Mouse (Mus musculus) heart, postnatal 14 days (tissue): ENCODE data around the gene Minar1. TPM values are rescaled to one million over a fixed set of nuclear protein-coding genes. Genes with fewer than 3 reads are reported as not detected.

Experiments used
- DNase-seq, 2 experiments: peaks; one replicate each; pipeline ENCODE4 v3.0.0; 2021 to 2022
- intact Hi-C: fragments of 180-260 bp; cut with DNase I; formaldehyde crosslinking; loops from one replicate; pipeline ENCODE4 v1.15.1; 2025
- long read RNA-seq, 2 experiments: library from polyadenylated mRNA; stranded (forward); transcript quantifications; one replicate each; pipeline ENCODE4 v2.0.0; 2021
- total RNA-seq, 2 experiments: library from RNA; stranded (reverse); gene quantifications; 2 replicates each; pipeline ENCODE4 v1.2.3; 2021

Minar1 gene
- total RNA-seq, result under 1 TPM in 1 of 2 experiments, not detected in 1; 0.14 TPM
- long read RNA-seq, experiment 1, result 0 reads
- long read RNA-seq, experiment 2, result 0 reads

DNA sequence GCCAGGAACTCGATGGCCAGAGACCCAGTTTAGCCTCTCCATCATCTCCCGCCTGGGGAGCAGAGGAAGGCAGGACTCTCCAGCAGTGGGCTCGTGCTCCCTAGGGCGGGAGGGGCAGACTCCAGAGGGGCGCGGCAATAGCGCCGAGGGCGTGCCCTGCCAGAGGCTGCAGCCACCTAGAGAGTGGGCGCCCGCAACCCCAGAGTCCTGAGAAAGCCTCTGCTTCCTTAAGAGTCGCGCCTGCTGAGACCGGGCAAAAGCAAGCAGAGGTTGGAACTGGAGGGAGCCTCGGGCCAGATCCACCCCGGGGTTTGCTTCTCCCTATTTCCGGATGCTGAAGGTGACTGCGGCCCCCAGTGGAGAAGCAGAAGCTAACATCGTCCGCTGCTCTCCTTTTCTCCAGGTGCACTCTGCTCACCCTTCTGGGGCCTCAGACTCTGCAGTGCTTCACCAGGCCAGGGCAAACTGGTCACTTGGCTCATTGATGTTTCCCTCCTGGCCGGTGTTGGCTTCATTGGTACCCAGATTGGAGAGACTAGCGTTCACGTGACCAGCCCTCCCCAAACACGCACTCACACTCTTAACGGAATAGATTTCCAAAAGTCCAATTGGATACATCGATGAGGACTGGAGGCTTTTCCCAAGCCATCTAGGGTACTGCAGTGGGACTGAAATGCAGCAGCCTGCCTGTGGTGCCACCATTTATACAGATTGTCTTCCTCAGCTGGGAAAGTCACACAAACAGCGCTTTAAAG is at the start of gene Minar1:
Minar1 (minus strand) TSS at position 120 of the 755 bp plus-strand sequence.
- intact Hi-C loops, result no loop called here
- DNase-seq, result peak in 1 of 2 experiments; percentile 3

DNA sequence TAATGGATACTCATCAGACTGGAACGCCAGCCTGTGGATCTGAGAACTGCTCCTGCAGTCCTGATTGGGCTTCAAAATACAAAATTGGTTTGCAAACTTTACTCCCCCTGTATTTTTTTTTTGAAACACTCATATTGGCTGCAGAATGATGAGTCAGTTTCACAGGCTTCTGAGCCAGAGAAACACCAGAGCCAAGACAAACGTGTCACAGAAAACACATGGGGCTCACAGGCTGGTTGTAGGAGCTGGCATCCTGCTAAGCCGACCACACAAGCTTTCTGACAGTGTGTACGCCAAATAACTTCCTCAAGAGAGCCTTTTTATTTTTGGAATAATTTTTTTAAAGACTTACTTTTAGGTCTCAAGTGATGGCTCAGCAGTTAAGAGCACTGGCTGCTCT is 47.0 kb upstream of the Minar1 start:
- intact Hi-C loops, result loop anchor here (5.0 to 10.0 kb wide), 2 partner anchors 208 to 445 kb away; no protein-coding TSS in a partner anchor

GRCm38 (mm10) chr9:89667306-89667942 is 44.5 kb upstream of the Minar1 start:
- intact Hi-C loops, result no loop called here

More for the DNA sequence above, 47.0 kb upstream of the Minar1 start:
- DNase-seq, result no peak

DNA sequence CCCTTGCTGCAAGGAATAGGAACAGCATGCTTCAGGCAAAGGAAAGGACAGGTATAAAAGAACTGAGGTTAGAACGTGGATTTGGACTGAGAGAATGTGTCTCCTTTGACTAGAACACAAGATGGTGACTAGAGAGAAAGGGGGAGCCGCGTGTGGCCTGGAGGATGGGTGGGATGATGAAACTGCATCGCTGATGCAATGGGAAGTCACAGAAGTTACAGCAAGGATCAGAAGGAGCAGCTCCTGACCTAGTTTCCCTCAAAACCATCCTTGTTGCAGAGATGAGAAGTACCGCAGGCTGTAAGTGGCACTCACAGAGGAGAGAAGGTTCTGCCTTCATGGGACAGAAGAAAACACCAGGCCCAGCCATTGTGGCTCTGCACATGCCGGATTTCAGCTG is 28.0 kb upstream of the Minar1 start:
- DNase-seq, result no peak
- intact Hi-C loops, result no loop called here

More at GRCm38 (mm10) chr9:89667306-89667942, 44.5 kb upstream of the Minar1 start:
- no peak for DNase-seq

DNA sequence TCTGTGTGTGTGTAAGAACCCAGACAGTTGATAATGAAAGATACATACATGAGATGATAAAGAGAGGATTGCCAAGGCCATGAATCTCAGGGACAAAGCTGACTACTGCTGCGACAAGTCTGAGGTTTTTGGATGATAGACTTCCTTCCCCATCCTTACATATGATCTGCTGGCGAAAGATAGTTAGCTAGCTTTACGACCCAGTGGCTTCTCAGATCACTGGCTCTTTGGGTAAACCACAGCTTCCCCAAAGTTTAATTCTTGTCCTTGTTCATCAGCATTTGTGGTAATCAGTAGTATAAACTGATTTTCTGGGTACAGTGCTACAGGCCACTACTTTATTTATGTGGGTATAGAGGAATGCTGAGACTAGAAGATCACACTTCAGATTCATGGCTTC is 14.5 kb upstream of the Minar1 start:
- intact Hi-C loops, result no loop called here
- DNase-seq, result no peak

DNA sequence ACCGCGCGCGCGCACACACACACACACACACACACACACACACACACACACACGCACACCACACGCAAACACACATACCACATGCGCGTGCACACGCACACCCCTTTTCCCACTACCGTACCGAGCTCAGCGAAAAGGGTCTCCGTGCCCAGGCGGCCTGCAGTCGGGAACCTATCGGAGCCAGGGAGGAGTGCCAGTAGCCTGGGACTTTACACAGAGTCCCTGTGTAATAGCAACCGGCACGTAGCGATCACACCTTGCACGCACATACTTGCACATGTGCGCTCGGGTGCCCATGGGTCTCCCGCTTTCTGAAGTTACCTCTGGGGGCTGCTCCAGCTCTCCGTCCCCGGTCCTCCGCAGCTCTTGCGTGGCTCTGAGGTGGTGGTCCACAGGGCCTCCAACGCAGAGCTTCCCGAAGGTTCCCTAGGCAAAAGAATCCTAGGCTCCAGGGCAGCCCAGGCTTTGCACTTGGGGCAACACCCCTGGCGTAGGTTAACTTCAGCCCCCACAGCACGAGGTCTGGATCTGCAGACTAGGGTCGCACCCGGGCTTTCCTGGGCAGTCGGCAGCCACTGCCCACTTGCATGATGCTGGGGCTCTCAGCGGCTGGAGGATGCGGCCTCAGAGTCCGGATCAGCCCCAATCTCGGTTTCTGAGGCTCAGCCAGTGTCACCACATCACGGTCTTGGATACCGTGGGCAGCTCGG is 474 bp downstream of the Minar1 start:
- no peak for DNase-seq
- intact Hi-C loops, result no loop called here

- intact Hi-C loops, result no loop called here
- no peak for DNase-seq
Observed at GRCm38 (mm10) chr9:89621750-89622149, 1.2 kb downstream of the Minar1 start.

DNA sequence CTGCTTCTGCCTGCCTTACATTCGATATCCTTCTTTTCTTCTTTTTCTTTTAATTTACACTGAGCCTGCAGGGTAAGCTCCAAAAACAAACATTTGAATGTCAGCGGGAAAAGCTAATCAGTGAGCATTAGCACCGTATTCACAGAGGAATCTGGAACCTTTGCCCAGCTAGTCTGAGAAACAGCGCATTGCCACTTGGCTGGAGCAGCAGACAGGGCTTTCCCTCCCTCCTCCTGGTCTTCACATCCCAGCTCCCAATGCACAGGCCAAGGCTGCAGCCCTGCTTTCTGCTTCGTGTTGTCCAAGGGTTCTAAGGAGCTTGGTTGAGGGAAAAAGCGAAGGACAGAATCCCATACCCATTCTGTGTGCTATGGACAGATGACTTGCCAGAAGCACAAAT is 2.6 kb downstream of the Minar1 start:
- DNase-seq, result peak in 1 of 2 experiments; percentile 1
- intact Hi-C loops, result no loop called here

GRCm38 (mm10) chr9:89616946-89617345 is 6.0 kb downstream of the Minar1 start:
- intact Hi-C loops, result no loop called here
- no peak for DNase-seq

GRCm38 (mm10) chr9:89610592-89610991 is 12.3 kb downstream of the Minar1 start:
- DNase-seq, result no peak
- intact Hi-C loops, result no loop called here

GRCm38 (mm10) chr9:89607321-89607720 is 15.6 kb downstream of the Minar1 start:
- no peak for DNase-seq
- intact Hi-C loops, result no loop called here

GRCm38 (mm10) chr9:89606256-89606655 is 16.7 kb downstream of the Minar1 start:
- no peak for DNase-seq
- intact Hi-C loops, result no loop called here

DNA sequence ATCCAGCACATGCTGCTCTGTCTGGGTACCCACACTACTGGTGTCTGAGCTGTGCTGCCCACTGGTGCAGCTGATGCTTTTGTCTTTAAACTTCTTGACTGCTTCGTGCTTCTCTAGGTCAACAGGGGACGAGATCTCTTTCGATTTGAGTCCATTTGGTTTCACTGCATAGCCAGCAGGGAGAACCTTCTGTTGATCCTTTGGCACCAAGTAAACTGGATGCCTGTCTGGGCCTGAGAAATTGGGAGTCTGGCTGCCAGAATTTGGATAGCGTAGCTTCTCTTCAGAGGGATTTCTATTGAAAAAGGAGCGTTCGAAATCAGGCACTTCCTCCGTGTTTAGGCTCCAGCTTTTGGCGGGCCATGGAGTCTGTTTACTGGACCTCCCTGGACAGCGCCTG is 21.0 kb downstream of the Minar1 start:
- intact Hi-C loops, result no loop called here
- no peak for DNase-seq

- intact Hi-C loops, result no loop called here
- DNase-seq, result no peak
Observed at GRCm38 (mm10) chr9:89600677-89601076, 22.2 kb downstream of the Minar1 start.

DNA sequence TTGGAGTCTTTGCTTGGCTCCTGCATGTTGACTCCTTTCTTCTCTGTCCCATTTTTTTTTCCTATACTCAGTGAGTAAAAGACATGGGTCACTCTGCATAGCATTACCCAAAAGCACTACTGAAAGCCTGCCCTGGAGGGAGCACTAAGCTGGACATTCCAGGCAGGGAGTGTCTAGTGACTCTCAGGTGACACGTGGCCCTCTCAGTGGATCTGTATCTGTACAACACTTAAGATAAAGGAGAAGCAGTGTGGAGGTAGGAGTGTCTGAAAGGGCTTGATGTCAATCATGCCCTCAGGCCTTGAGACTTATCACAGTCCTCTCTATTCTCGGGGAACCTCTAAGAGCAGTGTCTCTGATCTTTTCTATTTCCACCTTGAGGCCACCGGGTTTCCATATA is 25.9 kb downstream of the Minar1 start:
- intact Hi-C loops, result no loop called here
- no peak for DNase-seq

- intact Hi-C loops, result no loop called here
- DNase-seq, result no peak
Observed at GRCm38 (mm10) chr9:89596392-89596791, 26.5 kb downstream of the Minar1 start.

GRCm38 (mm10) chr9:89592391-89592790 is 30.5 kb downstream of the Minar1 start:
- intact Hi-C loops, result no loop called here
- no peak for DNase-seq

DNA sequence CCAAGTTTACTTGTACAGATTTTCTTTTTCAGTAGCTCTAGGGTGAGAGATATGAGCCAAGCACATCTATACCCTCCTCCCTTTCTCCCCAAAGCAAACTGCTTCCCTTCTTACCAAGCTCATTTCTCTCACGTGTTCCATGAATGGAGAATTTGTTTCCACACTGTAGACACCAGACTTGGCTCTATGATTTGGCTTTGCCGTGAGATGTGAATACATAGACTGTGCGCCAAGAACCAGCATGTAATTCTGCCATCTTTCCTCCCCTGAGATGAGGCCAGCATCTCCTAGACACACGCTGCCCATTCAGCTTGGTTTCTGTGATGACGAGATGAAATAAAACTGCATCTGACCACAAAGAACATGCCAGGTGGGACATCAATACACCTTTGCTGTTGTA is 44.5 kb downstream of the Minar1 start:
- no peak for DNase-seq
- intact Hi-C loops, result no loop called here

GRCm38 (mm10) chr9:89552663-89553062 is 70.3 kb downstream of the Minar1 start:
- intact Hi-C loops, result no loop called here

More at GRCm38 (mm10) chr9:89552663-89553062, 70.3 kb downstream of the Minar1 start:
- DNase-seq, result no peak
